Mouse (Mus musculus) gonadal fat pad, adult 2 months (tissue): ENCODE measurements at regions not wholly inside any gene's neighbourhood (a gene's known extent, or its start where the extent isn't known, plus 50 kb on each side); places are given as distances from the start of the nearest gene placed in this dataset.

Experiments used
- DNase-seq: peaks from one replicate; pipeline ENCODE4 v3.0.0-alpha.2; 2012; ENCODE audit warnings: low read depth

- no peak for DNase-seq
Measured at GRCm38 (mm10) chr9:32815473-32815872, 179.5 kb downstream of the Ets1 start.

- no peak for DNase-seq
Measured at GRCm38 (mm10) chr9:32816649-32817425, 180.8 kb downstream of the Ets1 start.

- no peak for DNase-seq
Measured at GRCm38 (mm10) chr9:32817442-32818358, 181.7 kb downstream of the Ets1 start.

GRCm38 (mm10) chr9:32823439-32824133 is 187.6 kb downstream of the Ets1 start:
- DNase-seq: no peak

- DNase-seq: no peak
Measured at GRCm38 (mm10) chr9:32824134-32824531, 188.1 kb downstream of the Ets1 start.

GRCm38 (mm10) chr9:32830268-32830891 is 194.4 kb downstream of the Ets1 start:
- DNase-seq: no peak

GRCm38 (mm10) chr9:32833373-32833772 is 197.4 kb downstream of the Ets1 start:
- no peak for DNase-seq

GRCm38 (mm10) chr9:32834751-32835625 is 199.0 kb downstream of the Ets1 start:
- DNase-seq: no peak

- DNase-seq: no peak
Measured at GRCm38 (mm10) chr9:32835626-32835971, 199.6 kb downstream of the Ets1 start.

GRCm38 (mm10) chr9:32836371-32836770 is 200.3 kb downstream of the Ets1 start:
- DNase-seq: no peak

GRCm38 (mm10) chr9:32847361-32847760 is 211.3 kb downstream of the Ets1 start:
- DNase-seq: no peak

- no peak for DNase-seq
Measured at GRCm38 (mm10) chr9:32852282-32852681, 216.3 kb downstream of the Ets1 start.

GRCm38 (mm10) chr9:32863286-32863685 is 227.3 kb downstream of the Ets1 start:
- DNase-seq: no peak

GRCm38 (mm10) chr9:32868936-32869335 is 232.9 kb downstream of the Ets1 start:
- DNase-seq: no peak

- no peak for DNase-seq
Measured at GRCm38 (mm10) chr9:32874306-32874875, 238.4 kb downstream of the Ets1 start.

GRCm38 (mm10) chr9:32882819-32883587 is 247.0 kb downstream of the Ets1 start:
- DNase-seq: no peak

- DNase-seq: no peak
Measured at GRCm38 (mm10) chr9:32886008-32886650, 250.1 kb downstream of the Ets1 start.

- no peak for DNase-seq
Measured at GRCm38 (mm10) chr9:32899801-32900200, 263.8 kb downstream of the Ets1 start.

- DNase-seq: no peak
Measured at GRCm38 (mm10) chr9:32901287-32901686, 265.3 kb downstream of the Ets1 start.
